Mouse (Mus musculus) CH12.LX (cell line): ENCODE data around the gene Ptpn14. TPM values are rescaled to one million over a fixed set of nuclear protein-coding genes. Genes with fewer than 3 reads are reported as not detected.

Experiments
- DNase-seq: peaks from one replicate; pipeline ENCODE4 v3.0.0-alpha.2; 2013; ENCODE audit errors: extremely low read depth
- H3K27ac ChIP-seq: 2 replicates; pipeline ENCODE4 v1.5.1; 2012; ENCODE audit warnings: low read depth, mild to moderate bottlenecking, control low read depth, moderate library complexity; ENCODE audit not compliant: insufficient read depth
- H3K27me3 ChIP-seq: replicated peaks from 2 replicates; pipeline ENCODE3; 2012; ENCODE audit warnings: inconsistent platforms
- H3K36me3 ChIP-seq, 2 experiments: replicated peaks in 1 of 2; 2 replicates each; pipeline versions ENCODE3 to v1.6.1; 2012; ENCODE audit warnings: inconsistent platforms in 1 of 2, low read length in 1 of 2, mild to moderate bottlenecking in 1 of 2, mixed read lengths in 1 of 2, moderate library complexity in 1 of 2; ENCODE audit not compliant: control insufficient read depth in 1 of 2, insufficient read depth in 1 of 2
- H3K4me1 ChIP-seq, 2 experiments: 2 replicates each; pipeline ENCODE4 v1.6.1; 2012; ENCODE audit warnings: inconsistent platforms in 1 of 2, moderate library complexity in 1 of 2; ENCODE audit not compliant: insufficient read depth in 2 of 2, control insufficient read depth in 1 of 2
- H3K4me2 ChIP-seq: 2 replicates; pipeline ENCODE4 v1.6.1; 2012; ENCODE audit warnings: low read depth, mild to moderate bottlenecking, control low read depth; ENCODE audit not compliant: poor library complexity, insufficient read depth, severe bottlenecking
- H3K4me3 ChIP-seq, 3 experiments: fragments of 150-350 bp in 1 of 3; sonication (generic) in 1 of 3; replicated peaks in 1 of 3; 2 replicates each; pipeline versions ENCODE3 to v1.5.1; 2011 to 2012; ENCODE audit warnings: low read depth in 2 of 3, low read length in 2 of 3, mild to moderate bottlenecking in 2 of 3, moderate library complexity in 2 of 3, control low read depth in 1 of 3, improper control_type of control experiment in 1 of 3, inconsistent platforms in 1 of 3, mixed read lengths in 1 of 3; ENCODE audit not compliant: poor library complexity in 1 of 3
- H3K79me2 ChIP-seq: replicated peaks from 2 replicates; pipeline ENCODE4 v1.6.1; 2012; ENCODE audit warnings: mild to moderate bottlenecking, moderate library complexity; ENCODE audit not compliant: control insufficient read depth, poor library complexity, insufficient read depth, severe bottlenecking; ENCODE audit errors: extremely low read depth
- H3K9ac ChIP-seq: 2 replicates; pipeline ENCODE4 v1.6.1; 2012; ENCODE audit warnings: low read depth, mild to moderate bottlenecking, control low read depth, moderate library complexity; ENCODE audit not compliant: insufficient read depth
- H3K9me3 ChIP-seq: replicated peaks from 2 replicates; pipeline ENCODE3; 2012; ENCODE audit warnings: low read length, inconsistent platforms, mixed read lengths
- CHD1 ChIP-seq: IDR thresholded peaks from 2 replicates; pipeline ENCODE4 v1.6.1; 2012; ENCODE audit warnings: low read depth, low read length, improper control_type of control experiment, inconsistent platforms
- CHD2 ChIP-seq: IDR thresholded peaks from 2 replicates; pipeline ENCODE4 v1.6.1; 2011; ENCODE audit warnings: low read length, improper control_type of control experiment
- CTCF ChIP-seq, 2 experiments: IDR thresholded peaks in 1 of 2; conservative IDR thresholded peaks in 1 of 2; 2 replicates each; pipeline ENCODE4 v1.5.1; 2011 to 2012; ENCODE audit warnings: low read depth in 2 of 2, low read length in 2 of 2, improper control_type of control experiment in 1 of 2, inconsistent platforms in 1 of 2, mild to moderate bottlenecking in 1 of 2, moderate library complexity in 1 of 2
- E2F4 ChIP-seq: IDR thresholded peaks from 2 replicates; pipeline ENCODE4 v1.6.1; 2011; ENCODE audit warnings: low read depth, low read length, improper control_type of control experiment; ENCODE audit not compliant: insufficient replicate concordance
- ETS1 ChIP-seq: conservative IDR thresholded peaks from 2 replicates; pipeline ENCODE4 v1.6.1; 2012; ENCODE audit warnings: low read depth, mild to moderate bottlenecking, inconsistent platforms, low read length, improper control_type of control experiment, moderate library complexity
- HCFC1 ChIP-seq: IDR thresholded peaks from 2 replicates; pipeline ENCODE4 v1.6.1; 2012; ENCODE audit warnings: low read depth, mild to moderate bottlenecking, inconsistent platforms, low read length, improper control_type of control experiment
- IRF4 ChIP-seq: IDR thresholded peaks from 2 replicates; pipeline ENCODE4 v1.6.1; 2014; ENCODE audit warnings: low read depth, mild to moderate bottlenecking, inconsistent platforms, low read length, improper control_type of control experiment
- JUN ChIP-seq: IDR thresholded peaks from 2 replicates; pipeline ENCODE4 v1.6.1; 2011; ENCODE audit warnings: low read depth, mild to moderate bottlenecking, low read length, improper control_type of control experiment, moderate library complexity; ENCODE audit not compliant: insufficient read depth
- JUND ChIP-seq: conservative IDR thresholded peaks from 2 replicates; pipeline ENCODE4 v1.6.1; 2011; ENCODE audit warnings: low read depth, low read length, improper control_type of control experiment
- KAT2A ChIP-seq: IDR thresholded peaks from 2 replicates; pipeline ENCODE4 v1.6.1; 2012; ENCODE audit warnings: low read length, improper control_type of control experiment, inconsistent platforms; ENCODE audit not compliant: insufficient replicate concordance
- MAFK ChIP-seq: IDR thresholded peaks from 2 replicates; pipeline ENCODE4 v1.6.1; 2011; ENCODE audit warnings: low read length, improper control_type of control experiment; ENCODE audit not compliant: insufficient replicate concordance
- MAX ChIP-seq: IDR thresholded peaks from 2 replicates; pipeline ENCODE4 v1.6.1; 2011; ENCODE audit warnings: low read length, improper control_type of control experiment
- MEF2A ChIP-seq: IDR thresholded peaks from 2 replicates; pipeline ENCODE4 v1.6.1; 2014; ENCODE audit warnings: low read depth, mild to moderate bottlenecking, inconsistent platforms, low read length, improper control_type of control experiment, borderline replicate concordance
- MXI1 ChIP-seq: IDR thresholded peaks from 2 replicates; pipeline ENCODE4 v1.6.1; 2011; ENCODE audit warnings: mild to moderate bottlenecking, low read depth, low read length, improper control_type of control experiment
- MYC ChIP-seq: IDR thresholded peaks from 2 replicates; pipeline ENCODE4 v1.6.1; 2011; ENCODE audit warnings: low read depth, mild to moderate bottlenecking, improper control_type of control experiment, low read length
- NRF1 ChIP-seq: IDR thresholded peaks from 2 replicates; pipeline ENCODE4 v1.6.1; 2014; ENCODE audit warnings: low read depth, mild to moderate bottlenecking, inconsistent platforms, low read length, improper control_type of control experiment, moderate library complexity
- RCOR1 ChIP-seq: conservative IDR thresholded peaks from 2 replicates; pipeline ENCODE4 v1.6.1; 2012; ENCODE audit warnings: low read depth, mild to moderate bottlenecking, inconsistent platforms, low read length, improper control_type of control experiment
- SMC3 ChIP-seq: IDR thresholded peaks from 2 replicates; pipeline ENCODE4 v1.6.1; 2011; ENCODE audit warnings: low read depth, low read length, improper control_type of control experiment
- TBP ChIP-seq: conservative IDR thresholded peaks from 2 replicates; pipeline ENCODE4 v1.6.1; 2011; ENCODE audit warnings: low read depth, low read length, improper control_type of control experiment
- USF1 ChIP-seq: IDR thresholded peaks from 2 replicates; pipeline ENCODE4 v1.6.1; 2014; ENCODE audit warnings: low read depth, mild to moderate bottlenecking, inconsistent platforms, low read length, improper control_type of control experiment
- ZKSCAN1 ChIP-seq: IDR thresholded peaks from 2 replicates; pipeline ENCODE4 v1.6.1; 2012; ENCODE audit warnings: low read depth, inconsistent platforms, low read length, improper control_type of control experiment, borderline replicate concordance
- dilution Hi-C: fragments of 300-500 bp; cut with MboI; formaldehyde crosslinking; loops from 2 replicates; pipeline ENCODE4 v1.14.3; 2020; ENCODE audit warnings: low sequenced_read_pairs; ENCODE audit not compliant: extremely low pct_unique_long_range_greater_than_20kb, extremely low pct_ligation_motif_present
- in situ Hi-C: fragments of 300-500 bp; cut with MboI; formaldehyde crosslinking; loops from 3 replicates; pipeline ENCODE4 v1.14.3; 2019; ENCODE audit warnings: low sequenced_read_pairs, low pct_ligation_motif_present, low pct_unique_long_range_greater_than_20kb, mixed read lengths
- polyA plus RNA-seq: library from polyadenylated mRNA; unstranded; fragments of >175 nt; gene quantifications from 2 replicates; pipeline ENCODE4 v1.2.1, GENCODE M21; 2012; ENCODE audit warnings: low read depth; ENCODE audit not compliant: insufficient read length
- total RNA-seq, 2 experiments: library from RNA; depleted of rRNA; stranded (reverse); fragments of 300-350 nt in 1 of 2; fragments of >200 nt in 1 of 2; gene quantifications; 2 replicates each; pipeline ENCODE4 v1.2.3; 2012 to 2014

Ptpn14 gene
- total and polyA plus RNA-seq, 3 experiments, result under 0.01 to 0.10 TPM; not detected in 1

DNA sequence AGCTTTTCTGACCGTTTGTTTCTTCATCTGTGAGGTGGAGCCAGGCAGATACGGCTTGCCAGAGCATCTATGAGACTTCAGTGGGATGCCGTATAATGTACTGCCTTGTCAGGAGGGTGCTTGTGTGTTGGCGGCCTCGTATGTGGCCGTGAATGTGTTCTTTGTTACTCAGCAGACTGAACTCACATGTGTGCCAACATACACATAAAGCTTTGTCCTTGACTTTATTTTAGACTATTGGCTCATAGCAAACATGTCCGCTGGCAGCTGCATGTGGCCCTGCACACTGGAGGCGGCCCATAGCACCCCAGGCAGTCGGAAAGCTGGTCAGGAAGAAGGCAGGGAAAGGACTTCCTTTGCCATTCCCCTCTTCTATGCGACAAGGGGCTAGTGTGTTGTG is 3.6 kb downstream of the Ptpn14 start:
- Histone ChIP-seq H3K9me3 (peaks cover 6% of the 10 kb centered on the region), H3K4me3 (no peak overlapping the region), H3K36me3 (no peaks in the 10 kb centered on the region), H3K27me3 (no peaks in the 10 kb centered on the region), H3K27ac (no peak overlapping the region), H3K4me2 (no peak overlapping the region), H3K9ac (no peak overlapping the region), H3K4me1 (peaks cover 0 to 7% of the 10 kb centered on the region in 2 experiments; a peak in 2 of 4 replicates), H3K79me2 (no peaks in the 10 kb centered on the region)
- DNase-seq, result no peak
- in situ Hi-C loops, result no loop called here
- dilution Hi-C loops, result no loop called here
- TF ChIP-seq CHD1, result no peak
- TF ChIP-seq MXI1, result no peak
- TF ChIP-seq HCFC1, result no peak
- TF ChIP-seq ZKSCAN1, result no peak
- no peak for TF ChIP-seq MEF2A
- no peak for TF ChIP-seq E2F4
- TF ChIP-seq CTCF (conservative IDR thresholded peaks at IDR 0.05 in 1 of 2, IDR thresholded peaks at IDR 0.05 in 1 of 2; ENCODE audit: low read depth in 2 of 2, low read length in 2 of 2), result no peak
- no peak for TF ChIP-seq NRF1
- TF ChIP-seq MYC, result no peak
- no peak for TF ChIP-seq MAX
- no peak for TF ChIP-seq RCOR1
- TF ChIP-seq MAFK, result no peak

DNA sequence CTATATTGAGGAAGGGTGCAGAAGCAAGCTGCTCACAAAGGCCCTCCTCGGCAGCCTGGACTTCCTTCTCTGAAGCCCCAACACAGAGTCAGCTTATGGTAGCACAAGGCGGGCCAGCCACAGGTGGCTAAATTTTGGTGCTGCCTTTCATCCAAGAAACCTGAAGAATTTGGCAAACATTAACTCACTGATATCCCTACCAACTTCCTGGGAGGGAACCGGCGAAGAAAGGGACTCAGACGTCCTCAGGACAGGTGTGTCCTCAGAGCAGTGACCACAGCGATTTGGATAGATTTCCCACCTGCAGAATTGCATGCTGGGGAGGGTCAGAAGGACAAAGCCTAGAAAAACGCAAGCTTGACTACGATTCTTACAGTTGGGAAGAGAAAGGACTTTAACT is 4.1 kb downstream of the Ptpn14 start:
- dilution Hi-C loops (no loop called here), in situ Hi-C loops (no loop called here)
- no peak for DNase-seq
- no peaks in the 10 kb centered on the region for H3K36me3 ChIP-seq
- no peak for TF ChIP-seq ETS1
- no peak for TF ChIP-seq JUN
- no peak for TF ChIP-seq MYC
- no peak for TF ChIP-seq SMC3
- TF ChIP-seq TBP, result no peak
- no peak for TF ChIP-seq USF1
- TF ChIP-seq JUND, result no peak
- TF ChIP-seq IRF4, result no peak
- TF ChIP-seq KAT2A, result no peak
- TF ChIP-seq CHD2, result no peak
- no peak for TF ChIP-seq MXI1
- H3K27ac ChIP-seq, result no peak overlapping the region
- no peak overlapping the region for H3K4me2 ChIP-seq
- H3K9ac ChIP-seq, result no peak overlapping the region
- H3K4me1 ChIP-seq, result peaks cover 0 to 3% of the 10 kb centered on the region in 2 experiments; a peak in 2 of 4 replicates
- H3K79me2 ChIP-seq, result no peaks in the 10 kb centered on the region
- peaks cover 6% of the 10 kb centered on the region for H3K9me3 ChIP-seq
- H3K4me3 ChIP-seq, result no peak overlapping the region
- no peaks in the 10 kb centered on the region for H3K27me3 ChIP-seq
